Mouse (Mus musculus) yolk sac, embryonic 10.5 days (tissue): ENCODE measurements at regions not wholly inside any gene's neighbourhood (a gene's known extent, or its start where the extent isn't known, plus 50 kb on each side); places are given as distances from the start of the nearest gene placed in this dataset.
A peak's percentile ranks its signal among the peaks of the same experiment; 100 is the strongest.

ENCODE experiments used
- DNase-seq: peaks from one replicate; pipeline ENCODE4 v3.0.0-alpha.2; 2017; ENCODE audit warnings: low spot score

DNA sequence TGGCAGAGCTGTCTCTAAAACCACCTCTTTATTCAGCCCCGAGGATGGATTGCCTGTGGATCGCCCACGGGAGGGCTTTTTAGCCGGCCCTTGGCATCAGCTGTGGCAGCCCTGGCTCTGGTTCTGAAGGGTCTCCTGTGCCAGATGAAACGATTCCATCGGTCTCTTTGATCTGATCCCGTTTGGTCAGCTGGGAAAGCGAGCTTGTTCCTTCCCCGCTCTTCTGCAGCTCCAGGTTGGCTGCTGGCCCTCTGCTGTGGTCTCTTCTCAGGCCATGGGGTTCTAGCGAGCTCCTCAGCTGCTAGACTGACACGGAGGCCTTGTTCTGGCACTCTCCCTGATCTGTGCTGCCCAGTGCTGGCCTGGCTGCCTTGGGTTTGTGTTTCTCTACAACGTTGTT is 165.6 kb upstream of the Dkk2 start:
- DNase-seq: no peak

DNA sequence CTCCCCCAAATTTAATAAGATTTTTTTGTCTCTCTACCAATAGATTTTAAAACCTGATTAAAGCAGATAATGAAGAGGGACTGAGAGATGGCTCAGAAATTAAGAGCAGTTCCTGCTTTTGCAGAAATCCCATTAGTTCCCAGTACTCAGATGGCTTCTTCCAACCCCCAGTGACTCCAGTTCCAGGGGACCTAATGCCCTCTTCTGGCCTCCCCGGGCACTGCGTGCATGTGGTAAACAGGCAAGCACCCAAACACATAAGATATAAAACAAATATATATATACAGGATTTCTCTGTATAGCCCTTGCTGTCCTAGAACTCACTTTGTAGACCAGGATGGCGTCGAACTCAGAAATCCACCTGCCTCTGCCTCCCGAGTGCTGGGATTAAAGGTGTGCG is 163.9 kb upstream of the Dkk2 start:
- no peak for DNase-seq

DNA sequence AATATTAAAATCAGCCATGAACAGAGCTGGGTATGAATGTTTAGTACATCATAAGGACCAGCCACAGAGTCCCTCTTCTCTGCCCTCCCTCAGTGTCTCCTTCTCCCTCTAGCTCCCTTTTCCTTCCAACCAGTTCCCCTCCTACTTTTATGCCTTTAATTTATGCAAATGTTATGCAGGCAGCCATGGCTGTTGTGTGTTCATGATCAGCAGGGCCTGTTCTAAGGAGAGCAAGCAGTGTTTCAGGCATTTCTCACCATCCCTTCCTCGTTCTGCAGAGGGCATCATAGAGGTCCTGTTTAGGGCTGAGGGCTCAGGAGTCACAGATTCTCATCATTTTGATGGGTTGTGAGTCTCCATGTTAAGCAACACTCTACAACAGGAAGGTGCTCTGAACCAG is 162.4 kb upstream of the Dkk2 start:
- DNase-seq: no peak

DNA sequence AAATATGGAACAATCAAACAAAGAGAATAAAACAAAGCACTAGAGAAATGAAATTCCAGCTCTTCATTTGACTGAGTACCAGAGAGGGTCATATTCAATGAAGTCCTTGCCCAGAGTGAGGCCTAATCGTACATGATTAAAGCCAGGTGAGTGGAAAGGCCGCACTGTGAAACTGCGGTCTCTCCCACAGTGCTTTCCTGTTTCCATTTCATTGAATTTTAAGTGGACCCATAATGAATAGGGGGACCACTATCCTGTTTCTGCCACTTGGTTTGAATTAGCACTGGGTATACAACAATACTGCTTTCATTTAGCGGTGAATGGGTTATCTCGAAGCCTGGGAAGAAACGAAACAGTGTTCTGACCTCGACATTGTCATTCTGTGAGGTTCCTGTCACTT is 144.2 kb upstream of the Dkk2 start:
- no peak for DNase-seq

DNA sequence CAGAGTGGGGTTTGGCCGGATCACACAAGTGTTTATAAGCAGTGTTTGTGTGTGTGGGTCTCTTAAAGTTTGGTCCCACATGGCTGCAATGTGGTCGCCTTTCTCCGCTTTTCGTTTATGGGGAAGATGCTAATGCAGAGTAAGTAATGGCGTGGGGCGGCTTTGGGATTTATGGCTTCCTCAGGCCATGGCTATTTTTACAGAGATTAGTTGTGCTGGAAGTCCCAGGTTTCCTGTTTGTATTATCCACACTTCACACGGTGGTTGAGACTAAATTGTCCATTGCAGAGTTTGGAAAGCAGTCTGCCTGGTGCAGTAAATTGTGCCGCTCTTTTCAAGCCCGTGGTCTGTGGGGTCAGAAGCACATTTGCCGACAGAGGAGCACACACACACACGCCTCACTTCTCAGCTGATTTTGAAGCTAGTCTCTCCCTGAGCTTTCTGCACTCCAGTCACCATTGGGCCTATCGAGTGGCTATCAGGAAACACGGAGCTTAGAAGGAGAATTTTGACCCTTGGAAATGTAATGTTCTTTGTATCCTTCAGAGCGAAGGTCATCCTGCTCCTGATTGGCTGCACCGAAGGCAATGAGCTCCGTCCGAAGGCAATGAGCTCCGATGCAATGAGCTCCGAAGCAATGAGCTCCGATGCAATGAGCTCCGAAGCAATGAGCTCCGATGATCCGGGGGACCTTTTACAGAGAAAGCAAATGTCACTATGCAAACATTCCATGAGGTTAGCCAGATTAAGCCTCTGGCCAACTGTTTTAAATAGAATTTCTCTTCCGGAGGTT is 142.9 kb upstream of the Dkk2 start:
- peak; percentile 21 for DNase-seq

DNA sequence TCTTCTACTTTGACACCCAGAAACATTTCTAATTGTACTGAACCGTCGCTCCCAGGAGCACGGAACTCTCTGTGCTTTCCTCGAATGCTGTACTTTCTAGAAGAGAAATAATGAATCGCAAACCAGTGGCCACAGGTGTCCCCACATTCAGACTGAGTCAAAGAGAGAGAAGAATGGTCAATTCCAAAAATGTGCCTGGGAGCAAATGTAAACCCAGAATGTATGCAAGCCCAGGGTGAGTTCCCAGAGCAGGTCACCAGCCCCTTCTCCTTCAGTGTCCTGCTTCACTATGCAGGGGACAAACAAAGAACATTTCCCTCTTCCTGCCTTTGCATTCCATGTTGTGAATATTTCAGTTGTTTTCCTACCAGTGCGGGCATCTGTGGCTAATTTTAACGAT is 141.7 kb upstream of the Dkk2 start:
- DNase-seq: no peak

DNA sequence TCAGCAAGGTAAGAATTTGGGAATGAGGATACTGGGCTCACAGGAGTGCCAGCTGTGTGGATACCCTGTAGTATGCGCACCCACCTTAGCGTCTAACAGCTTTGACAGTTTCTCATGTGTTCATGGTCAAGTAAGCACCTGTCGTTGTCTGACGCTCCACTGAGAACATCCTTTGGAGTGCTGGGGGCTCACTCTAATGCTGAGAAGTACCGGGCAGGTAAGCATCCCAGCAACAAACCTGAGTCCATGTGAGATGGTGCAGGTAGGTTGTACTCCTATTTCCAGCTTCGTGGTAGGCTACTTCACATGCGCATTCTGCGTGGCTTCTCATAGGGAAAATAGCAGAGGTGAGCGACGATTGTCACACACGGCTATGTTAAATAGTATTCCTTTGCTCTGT is 129.3 kb upstream of the Dkk2 start:
- DNase-seq: no peak

DNA sequence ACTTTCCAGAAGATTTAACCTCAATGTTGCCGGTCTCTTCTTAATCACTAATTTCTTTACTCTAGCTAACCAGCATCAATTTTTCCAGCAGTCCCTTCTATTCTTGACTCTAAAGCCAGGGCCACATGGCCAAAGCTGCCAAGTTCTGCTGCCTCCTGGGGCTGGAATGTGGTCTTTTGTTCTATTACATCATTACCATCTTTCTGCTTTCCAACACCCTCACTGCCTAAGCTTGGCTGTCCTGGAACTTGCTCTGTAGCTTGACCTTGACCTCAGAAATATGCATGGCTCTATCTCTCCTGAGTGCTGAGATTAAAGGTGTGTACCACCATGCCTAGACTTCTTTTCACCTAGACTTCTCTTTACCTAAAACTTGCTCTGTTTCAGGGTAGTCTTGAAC is 124.5 kb upstream of the Dkk2 start:
- DNase-seq: no peak

DNA sequence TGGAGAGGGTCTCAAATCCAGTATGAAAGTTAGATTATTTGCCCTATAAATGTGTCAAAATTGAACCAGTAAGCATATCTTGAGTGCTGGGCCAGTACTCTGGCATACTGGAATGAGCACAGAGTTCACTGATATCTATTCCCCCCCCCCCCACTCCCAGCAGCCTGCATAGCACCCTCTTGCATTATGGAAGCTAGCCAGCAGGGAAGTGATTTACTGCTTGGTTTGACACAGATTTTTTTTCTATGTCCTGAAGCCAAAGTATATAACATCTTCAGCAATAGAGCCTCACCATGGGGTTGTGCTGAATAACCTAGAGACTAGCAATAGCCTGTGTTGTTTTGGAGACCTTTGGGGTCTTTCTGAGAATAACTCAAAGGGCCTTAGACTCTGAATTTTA is 123.5 kb upstream of the Dkk2 start:
- DNase-seq: no peak

DNA sequence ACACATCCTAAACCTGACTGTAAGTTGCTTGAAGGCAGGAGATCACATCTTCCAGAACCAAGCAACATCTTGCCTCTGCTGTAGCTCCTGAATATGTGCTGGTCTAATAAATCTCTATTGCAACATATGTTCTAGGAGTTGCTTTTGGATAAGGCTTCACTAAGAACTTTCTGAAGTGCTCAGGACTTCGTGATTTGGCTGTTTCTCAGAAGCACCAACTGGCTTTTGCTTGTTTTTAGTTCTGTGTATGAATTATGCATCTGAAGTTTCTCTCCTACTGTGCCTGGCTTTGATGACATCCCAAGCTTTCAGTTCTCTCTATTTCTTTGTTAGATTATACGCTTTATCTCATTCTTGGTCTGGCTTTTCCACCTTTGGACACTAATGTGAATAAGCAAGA is 122.2 kb upstream of the Dkk2 start:
- DNase-seq: no peak

DNA sequence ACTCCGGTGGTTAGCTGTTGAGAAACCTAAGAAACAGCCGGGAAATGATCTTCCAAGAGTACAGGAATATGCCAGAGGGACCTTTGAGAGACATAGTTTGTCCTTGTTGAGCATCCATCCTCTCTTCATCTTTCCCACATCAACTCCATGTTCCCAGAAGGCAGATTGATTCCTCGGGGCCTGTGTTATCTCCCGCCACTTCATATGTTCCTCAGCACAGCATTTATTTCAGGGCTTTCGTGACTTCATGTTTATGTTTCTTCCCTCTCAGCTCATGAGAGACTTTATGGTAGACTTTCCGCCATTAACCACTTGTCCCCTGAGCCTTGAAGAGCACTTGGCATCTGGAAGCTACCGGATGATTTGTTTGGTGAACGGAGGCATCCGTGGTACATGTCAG is 120.1 kb upstream of the Dkk2 start:
- no peak for DNase-seq

DNA sequence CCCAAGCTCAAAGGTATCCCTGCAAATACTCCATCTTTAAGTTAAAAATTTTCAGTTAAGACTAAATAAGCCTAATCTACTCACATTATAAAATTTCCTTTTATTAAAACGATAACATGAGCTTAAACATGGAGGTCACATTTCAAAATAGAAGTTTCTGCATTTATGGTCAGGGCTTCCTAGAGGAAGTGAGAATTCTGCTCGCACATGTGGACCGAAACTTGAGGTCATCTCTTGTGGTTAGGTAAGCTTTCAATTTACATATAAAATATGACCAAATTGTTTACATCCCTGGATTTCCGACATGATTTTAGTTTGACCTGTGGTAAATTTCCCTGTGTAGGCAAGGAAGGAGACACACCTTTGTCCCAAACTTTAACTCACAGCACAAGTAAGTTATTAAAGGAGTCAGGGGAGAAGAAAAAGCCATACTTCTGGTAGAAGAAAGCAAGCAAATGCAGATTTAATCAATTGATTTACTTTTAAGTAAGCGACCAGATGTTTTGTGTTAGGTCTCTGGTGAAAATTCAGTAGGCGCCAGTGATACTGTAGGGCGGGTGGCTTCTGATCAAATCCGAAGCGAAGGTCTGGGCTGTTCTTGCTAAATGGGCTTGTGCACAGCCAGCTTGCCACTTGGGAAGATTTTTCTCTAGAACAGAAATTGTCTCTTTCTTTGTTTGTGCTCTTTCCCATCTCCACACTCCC is 119.5 kb upstream of the Dkk2 start:
- DNase-seq: no peak

DNA sequence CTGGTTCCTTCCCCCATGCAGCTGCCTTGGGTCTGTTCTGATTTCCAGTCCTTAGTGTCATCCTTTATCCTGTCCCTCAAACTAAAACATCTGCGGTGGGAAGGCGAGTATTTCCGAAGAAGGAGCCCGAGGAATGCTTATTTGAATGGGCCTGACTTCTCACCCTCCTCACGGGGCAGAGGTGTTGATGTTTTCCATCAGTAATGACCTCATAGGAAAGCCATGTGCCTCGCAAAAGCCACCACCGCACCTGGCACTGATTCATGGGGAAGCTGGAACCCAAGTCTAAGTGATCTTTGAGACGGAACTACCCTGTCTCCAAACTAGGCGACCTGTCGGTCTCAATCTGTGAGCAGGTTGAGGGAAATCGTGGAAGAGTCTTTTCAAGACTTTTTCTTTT is 117.8 kb upstream of the Dkk2 start:
- DNase-seq: no peak

DNA sequence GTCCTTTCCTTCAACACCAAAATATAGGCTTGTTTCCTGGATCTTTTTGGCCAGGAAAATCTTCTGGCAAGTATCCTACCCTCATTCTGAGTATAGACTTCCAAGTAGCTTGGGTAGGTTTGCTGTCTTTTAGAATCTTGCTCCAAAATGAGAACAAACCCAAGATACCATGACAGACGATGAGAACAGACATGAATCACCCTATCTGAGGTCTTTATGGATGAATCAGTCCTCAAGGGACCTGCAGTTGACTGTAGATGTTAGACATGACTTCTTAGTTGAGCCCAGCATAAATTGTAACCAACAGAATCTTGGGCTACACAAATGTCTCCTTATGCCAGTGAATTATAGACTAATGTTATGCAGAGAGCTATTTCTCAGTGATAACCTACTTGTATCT is 114.3 kb upstream of the Dkk2 start:
- no peak for DNase-seq

DNA sequence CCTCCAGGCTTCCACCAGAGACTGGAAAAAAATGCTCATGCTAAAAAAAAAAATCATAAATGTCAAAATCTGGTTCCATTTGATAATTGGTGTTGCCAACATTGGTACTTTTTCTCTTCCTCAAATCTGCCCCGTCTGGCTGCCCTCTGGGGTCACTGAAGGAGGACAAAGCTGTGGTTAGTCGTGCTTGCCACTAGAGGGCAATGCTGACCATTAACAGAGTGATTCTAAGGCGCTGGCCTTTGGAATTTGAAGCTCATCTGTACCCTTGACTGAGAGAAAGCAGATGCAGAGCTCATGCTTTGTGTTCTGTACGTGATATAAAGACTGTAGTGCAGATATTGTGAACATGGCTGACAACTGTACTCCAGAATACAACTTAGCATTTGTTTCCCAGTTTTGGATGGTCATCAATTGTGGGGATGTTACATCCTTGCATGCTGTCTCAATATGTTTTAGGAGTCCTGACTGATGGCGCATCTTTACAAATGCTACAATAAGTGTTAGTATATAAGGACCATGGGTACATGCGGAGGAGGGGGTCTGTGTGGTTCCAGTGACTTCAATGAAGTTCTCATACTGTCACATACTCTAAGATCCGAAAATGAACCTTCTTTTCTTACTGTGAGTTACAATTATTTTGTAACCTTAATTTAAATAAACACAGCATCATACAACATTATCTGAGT is 109.0 kb upstream of the Dkk2 start:
- DNase-seq: peak; percentile 44

DNA sequence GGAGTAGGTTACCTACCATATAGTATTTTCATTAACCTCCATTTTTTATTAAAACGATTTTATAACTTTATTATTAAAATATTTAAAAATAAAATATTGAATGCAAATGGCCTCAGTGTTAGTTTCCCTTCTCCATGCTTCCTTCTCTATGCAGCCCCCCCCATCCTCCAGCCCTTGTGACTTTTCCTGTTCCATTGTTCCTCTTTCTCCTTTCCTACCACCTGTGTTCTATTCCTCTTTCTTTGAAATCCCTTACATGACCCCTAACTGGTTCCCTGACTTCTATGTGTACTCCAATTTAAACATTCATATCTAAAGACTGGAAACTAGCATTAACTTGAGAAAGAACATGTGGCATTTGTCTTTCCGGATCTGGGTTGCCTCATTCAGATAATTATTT is 101.8 kb upstream of the Dkk2 start:
- DNase-seq: no peak

DNA sequence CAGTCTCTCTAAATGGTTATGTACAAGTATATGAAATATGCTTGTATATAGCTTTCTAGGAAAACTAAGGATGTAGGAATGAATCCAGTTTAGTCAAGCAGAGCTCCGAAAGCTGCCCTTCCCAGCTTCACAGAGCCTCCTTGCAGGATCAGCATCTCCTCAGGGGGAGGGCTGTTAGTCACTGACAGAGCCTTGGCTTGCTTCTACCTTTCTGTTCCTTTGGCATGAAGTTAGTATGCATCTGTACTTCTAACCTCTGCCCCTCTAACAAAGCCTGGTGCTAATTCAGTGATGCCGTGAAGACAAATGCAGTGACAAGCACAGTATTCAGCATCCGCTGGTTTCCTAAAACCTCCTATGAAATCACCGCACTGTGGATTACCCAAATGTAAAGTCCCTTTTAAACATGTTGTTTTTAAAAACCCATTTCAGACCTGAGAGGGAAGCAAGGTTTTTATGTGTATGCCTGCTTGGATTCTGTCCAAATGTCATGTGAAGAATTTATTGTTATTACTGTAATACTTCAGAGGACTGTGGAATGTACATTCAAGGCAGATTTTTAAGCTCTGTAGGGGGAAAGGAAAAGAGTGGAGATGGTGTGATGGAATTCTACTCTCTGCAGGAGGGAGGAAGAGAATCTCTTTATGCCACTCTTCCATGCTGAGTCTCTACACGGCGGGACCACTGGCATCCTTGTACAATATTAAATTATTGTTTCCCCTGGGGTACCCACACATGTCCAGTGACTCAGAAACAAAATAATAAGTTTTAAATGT is 86.1 kb upstream of the Dkk2 start:
- no peak for DNase-seq

DNA sequence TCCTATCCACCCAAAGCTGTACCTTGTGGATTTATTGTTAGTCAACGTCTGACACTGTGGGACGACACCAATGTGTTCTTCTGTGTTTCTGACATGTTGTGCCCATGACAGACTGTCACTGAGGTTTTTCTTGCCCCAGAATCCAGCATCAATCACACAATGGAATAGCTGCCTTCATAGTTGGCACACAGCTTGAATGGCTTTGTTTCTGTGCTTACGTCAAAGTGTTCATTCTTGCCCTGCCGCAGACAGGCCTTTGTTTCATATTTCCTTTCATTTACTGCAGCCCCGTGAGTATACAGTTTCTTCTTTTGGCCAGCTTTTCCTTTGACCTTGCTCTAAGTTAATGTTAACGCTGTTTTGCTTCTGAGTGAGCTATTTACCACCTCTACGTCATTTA is 78.9 kb upstream of the Dkk2 start:
- DNase-seq: no peak

DNA sequence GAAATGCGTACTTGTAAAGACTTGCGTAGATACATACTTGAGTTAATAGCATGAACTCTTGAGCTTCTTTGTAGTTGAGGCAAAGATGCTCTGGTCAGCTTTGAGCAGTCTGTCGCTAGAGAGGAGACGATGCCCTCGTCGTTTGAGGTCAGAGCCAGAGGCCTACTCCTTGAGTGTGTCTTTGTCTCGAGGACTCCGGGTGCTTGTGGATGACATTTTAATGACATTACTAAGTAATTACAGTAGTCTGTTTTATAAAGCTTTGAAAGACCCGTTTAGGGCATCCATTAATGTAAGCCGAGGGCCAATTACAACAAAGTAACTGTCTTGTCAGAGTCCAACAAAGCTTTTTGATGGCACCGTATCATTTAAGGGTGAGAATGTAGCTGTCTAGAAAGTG is 78.2 kb upstream of the Dkk2 start:
- no peak for DNase-seq

DNA sequence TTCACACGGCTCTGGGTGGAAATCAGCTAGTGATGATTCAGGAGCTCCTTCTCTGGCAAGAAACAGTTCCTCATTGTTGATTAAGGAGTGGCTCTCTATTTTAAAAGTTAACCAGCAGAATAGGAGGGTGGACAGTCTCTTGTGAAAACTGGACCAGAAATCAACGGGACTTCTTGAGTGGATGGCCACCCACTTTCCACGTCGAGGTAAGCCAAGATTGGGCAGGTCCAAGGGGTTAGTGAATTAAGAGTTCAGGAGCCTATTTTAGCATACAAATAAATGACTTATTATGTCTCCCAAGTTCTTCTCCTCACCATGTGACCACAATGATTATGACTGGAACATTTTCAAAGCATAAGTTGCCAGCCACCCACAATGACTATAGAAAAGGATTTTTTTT is 77.7 kb upstream of the Dkk2 start:
- DNase-seq: no peak

DNA sequence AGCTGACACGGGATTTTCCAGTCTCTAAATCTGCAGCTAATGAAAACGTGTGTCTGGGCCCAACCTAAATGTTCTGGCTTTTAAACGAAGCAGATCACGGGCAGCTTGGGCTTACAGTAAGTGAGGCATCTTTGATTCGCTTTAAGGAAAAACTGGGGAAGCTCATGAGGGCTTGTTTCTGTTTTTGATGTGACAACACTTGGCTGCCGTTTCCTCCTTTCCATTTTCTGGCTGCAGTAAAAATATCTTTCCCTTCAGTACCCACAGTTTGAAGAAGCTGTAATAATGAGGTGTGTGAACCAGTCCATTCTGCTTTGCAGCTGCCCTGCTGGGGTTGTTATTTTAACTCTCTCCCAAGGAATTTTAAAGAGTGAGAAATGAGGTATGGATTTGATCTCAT is 69.9 kb upstream of the Dkk2 start:
- no peak for DNase-seq

DNA sequence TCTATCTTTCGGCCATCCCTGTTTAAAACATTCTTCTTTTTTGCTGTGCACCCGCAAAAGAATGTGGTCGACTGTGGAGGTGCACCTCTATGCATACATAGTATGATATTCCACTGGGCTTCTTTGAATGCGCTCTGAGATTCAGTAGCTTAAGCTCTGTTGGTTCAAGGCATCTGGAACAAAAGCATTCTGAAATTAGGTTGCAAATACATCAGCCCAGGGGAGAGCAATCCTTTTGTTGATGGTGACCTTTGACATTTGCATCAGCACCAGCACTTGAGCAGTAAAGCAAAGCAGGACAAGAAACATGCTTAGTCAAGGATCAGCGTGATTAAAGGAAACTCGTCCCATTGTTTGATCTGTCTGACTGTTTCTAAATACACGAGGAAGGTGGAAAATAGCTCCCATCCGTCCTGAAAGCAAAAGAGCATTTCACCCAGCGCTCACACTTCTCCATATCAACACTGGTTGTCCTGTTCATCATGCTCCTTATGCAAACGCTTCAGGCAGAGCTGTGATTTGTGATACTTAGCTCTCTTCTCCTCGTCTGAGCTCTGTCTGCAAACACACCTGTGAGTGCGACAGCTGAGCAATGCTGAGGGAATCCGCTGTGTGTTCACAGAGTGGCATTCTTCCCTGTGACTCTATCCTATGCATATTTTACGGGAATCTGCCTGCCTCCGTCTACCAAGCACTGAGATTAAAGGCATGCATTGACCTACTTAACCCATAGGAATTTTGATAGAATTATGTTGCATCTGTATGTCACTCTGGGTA is 67.4 kb upstream of the Dkk2 start:
- no peak for DNase-seq
